Comparison of ENCODE assay signal across 12 mouse cellular contexts in genomic region chr17:45274894-45275293, GRCm38 (mm10).
DNase-seq lines count a peak whose midpoint lies in the region; ATAC-seq and TF ChIP-seq lines count a peak whose summit lies in the region.
"Had no signal": no experiment of that assay in that cellular context is flagged by ENCODE, and none has a peak within 500 bp of the region (broad histone marks: within the 10 kb centered on the region; RNA-seq: fewer than 3 reads in every experiment).

No protein-coding gene starts in this region.

- H3K4me3 ChIP-seq in heart, adult 2 months, result no peak overlapping the region
- no peak overlapping the region for H3K4me3 ChIP-seq in heart, embryonic 10.5 days
- no peak overlapping the region for H3K4me3 ChIP-seq in limb, embryonic 11.5 days (ENCODE audit: low read depth, low read length)
- no peak overlapping the region for H3K4me3 ChIP-seq in limb, embryonic 10.5 days
- H3K4me3 ChIP-seq in ES-Bruce4 (ENCODE audit: low read depth, low read length), result no peak overlapping the region
- H3K4me3 ChIP-seq: forebrain, embryonic 12.5 days; hindbrain, embryonic 10.5 days; lung, embryonic 15.5 days; midbrain, embryonic 12.5 days had no signal

- H3K4me1 ChIP-seq in heart, adult 2 months (ENCODE audit: control insufficient read depth, insufficient read depth, low read length), result no peaks in the 10 kb centered on the region
- peaks cover 5% of the 10 kb centered on the region; the same call in 1 of the 2 replicates for H3K4me1 ChIP-seq in heart, embryonic 10.5 days
- peaks cover 6% of the 10 kb centered on the region for H3K4me1 ChIP-seq in limb, embryonic 11.5 days (ENCODE audit: control insufficient read depth, insufficient read depth, low read length)
- peaks cover 22% of the 10 kb centered on the region for H3K4me1 ChIP-seq in limb, embryonic 10.5 days
- H3K4me1 ChIP-seq in ES-Bruce4 (ENCODE audit: control insufficient read depth, insufficient read depth, low read length), result no peaks in the 10 kb centered on the region

- H3K27ac ChIP-seq in heart, adult 2 months, result no peak overlapping the region
- no peak overlapping the region for H3K27ac ChIP-seq in heart, embryonic 10.5 days
- H3K27ac ChIP-seq in limb, embryonic 11.5 days (replicated peaks; ENCODE audit: low read depth, low read length), result no peak overlapping the region
- no peak overlapping the region for H3K27ac ChIP-seq in limb, embryonic 10.5 days
- no peak overlapping the region for H3K27ac ChIP-seq in ES-Bruce4 (ENCODE audit: insufficient read depth, low read length)
- H3K27ac ChIP-seq: forebrain, embryonic 12.5 days; hindbrain, embryonic 10.5 days; lung, embryonic 15.5 days; midbrain, embryonic 12.5 days had no signal

- no peak for ATAC-seq in limb, embryonic 11.5 days (ENCODE audit: insufficient number of reproducible peaks, low FRiP score, low TSS enrichment, low read depth)
- no peak for ATAC-seq in cerebellum, adult (ENCODE audit: insufficient number of reproducible peaks, low FRiP score, low TSS enrichment)

- no peaks in the 10 kb centered on the region for H3K36me3 ChIP-seq in heart, adult 2 months (ENCODE audit: control insufficient read depth, insufficient read depth, low read length)
- no peaks in the 10 kb centered on the region for H3K36me3 ChIP-seq in heart, embryonic 10.5 days
- H3K36me3 ChIP-seq in limb, embryonic 11.5 days (ENCODE audit: control insufficient read depth, insufficient read depth, low read length), result no peaks in the 10 kb centered on the region
- no peaks in the 10 kb centered on the region for H3K36me3 ChIP-seq in limb, embryonic 10.5 days
- no peaks in the 10 kb centered on the region for H3K36me3 ChIP-seq in ES-Bruce4 (ENCODE audit: control insufficient read depth, insufficient read depth, low read length, poor library complexity, severe bottlenecking)
- H3K36me3 ChIP-seq: forebrain, embryonic 12.5 days; hindbrain, embryonic 10.5 days; lung, embryonic 15.5 days; midbrain, embryonic 12.5 days had no signal

- intact Hi-C loops in heart, adult 2 months (cut with DNase I), result loop anchor here (5.0 kb wide), 1 partner anchor 1013 kb away; no protein-coding TSS in a partner anchor

- no peaks in the 10 kb centered on the region for H3K27me3 ChIP-seq in heart, adult 2 months (ENCODE audit: control insufficient read depth, insufficient read depth, low read length)
- H3K27me3 ChIP-seq in heart, embryonic 10.5 days (ENCODE audit: insufficient read depth, poor library complexity, severe bottlenecking), result 0 out of 2 replicates have a peak, but pooled peaks cover 5% of the 10 kb centered on the region
- H3K27me3 ChIP-seq in limb, embryonic 11.5 days (ENCODE audit: control insufficient read depth, insufficient read depth, low read length), result no peaks in the 10 kb centered on the region
- 0 out of 2 replicates have a peak, but pooled peaks cover 8% of the 10 kb centered on the region for H3K27me3 ChIP-seq in limb, embryonic 10.5 days (ENCODE audit: low read depth, poor library complexity, severe bottlenecking)
- H3K27me3 ChIP-seq in ES-Bruce4 (ENCODE audit: control insufficient read depth, insufficient read depth, low read length, poor library complexity, severe bottlenecking), result no peaks in the 10 kb centered on the region
- H3K27me3 ChIP-seq: forebrain, embryonic 12.5 days; midbrain, embryonic 12.5 days had no signal

- TF ChIP-seq CTCF in heart, adult 2 months (IDR thresholded peaks at IDR 0.05), result peak; percentile 55
- peak; percentile 13 for TF ChIP-seq CTCF in ES-Bruce4 (IDR thresholded peaks at IDR 0.05; ENCODE audit: low read depth, low read length)

- 67% methylated on average over 4 of the region's 4 CpGs for WGBS in heart, adult 2 months
- WGBS in heart, embryonic 10.5 days, result 56% methylated on average over 4 of the region's 4 CpGs
- WGBS in limb, embryonic 11.5 days, result 74% methylated on average over 4 of the region's 4 CpGs
- 70% methylated on average over 4 of the region's 4 CpGs for WGBS in limb, embryonic 10.5 days

- H3K79me2 ChIP-seq in heart, adult 2 months (replicated peaks; ENCODE audit: control insufficient read depth, insufficient read depth, low read length), result no peaks in the 10 kb centered on the region

- no peak overlapping the region for H3K9ac ChIP-seq in heart, adult 2 months (ENCODE audit: low read depth, low read length)
- H3K9ac ChIP-seq in limb, embryonic 11.5 days (ENCODE audit: low read length), result no peak overlapping the region
- H3K9ac ChIP-seq in ES-Bruce4 (ENCODE audit: low read depth, poor library complexity, severe bottlenecking), result no peak overlapping the region
- H3K9ac ChIP-seq: forebrain, embryonic 12.5 days; lung, embryonic 15.5 days; midbrain, embryonic 12.5 days had no signal

- H3K9me3 ChIP-seq in heart, embryonic 10.5 days, result 0 out of 2 replicates have a peak, but pooled peaks cover 4% of the 10 kb centered on the region
- H3K9me3 ChIP-seq in limb, embryonic 11.5 days (ENCODE audit: control insufficient read depth, low read length), result no peaks in the 10 kb centered on the region
- no peaks in the 10 kb centered on the region for H3K9me3 ChIP-seq in limb, embryonic 10.5 days (replicated peaks)
- H3K9me3 ChIP-seq in ES-Bruce4 (replicated peaks; ENCODE audit: control insufficient read depth, insufficient read depth, low read length, poor library complexity, severe bottlenecking), result no peaks in the 10 kb centered on the region; the same call in 1 of the 2 replicates
- H3K9me3 ChIP-seq: lung, embryonic 15.5 days had no signal

- no peak for DNase-seq in heart, adult 2 months
- no peak for DNase-seq in heart, embryonic 10.5 days (ENCODE audit: low spot score)
- peak; percentile 50 for DNase-seq in limb, embryonic 11.5 days (ENCODE audit: low spot score)
- no peak for DNase-seq in limb, embryonic 10.5 days (ENCODE audit: low spot score)
- DNase-seq in embryo, embryonic 9.5 days (ENCODE audit: extremely low spot score), result peak; percentile 13
- DNase-seq in frontal cortex, postnatal 10 days (ENCODE audit: low spot score in 2 of 2), result no peak

- no peak for TF ChIP-seq EP300 in heart, adult 2 months (IDR thresholded peaks at IDR 0.05; ENCODE audit: insufficient read depth, low read depth, low read length)
- no peak for TF ChIP-seq EP300 in ES-Bruce4 (IDR thresholded peaks at IDR 0.05; ENCODE audit: insufficient read depth, low read depth, low read length)

- H3K4me2 ChIP-seq in limb, embryonic 11.5 days (ENCODE audit: low read depth, severe bottlenecking), result no peak overlapping the region
- H3K4me2 ChIP-seq: forebrain, embryonic 12.5 days; lung, embryonic 15.5 days; midbrain, embryonic 12.5 days had no signal

- TF ChIP-seq POLR2A in heart, adult 2 months (IDR thresholded peaks at IDR 0.05; ENCODE audit: insufficient read depth, low read depth, low read length), result no peak
- TF ChIP-seq POLR2A in ES-Bruce4 (IDR thresholded peaks at IDR 0.05; ENCODE audit: insufficient read depth, low read length), result no peak

Comparison
In these comparisons a context has a peak if more than half of its experiments do, and no peak if none do; other contexts are left out.
1. DNase-seq: peak in limb, embryonic 11.5 days (single experiment) and embryo, embryonic 9.5 days (single experiment); none in heart, adult 2 months (0 of 2), heart, embryonic 10.5 days (single experiment), limb, embryonic 10.5 days (single experiment) and frontal cortex, postnatal 10 days (0 of 2).